Mouse (Mus musculus): ENCODE measurements at regions not wholly inside any gene's neighbourhood (a gene's known extent, or its start where the extent isn't known, plus 50 kb on each side); places are given as distances from the start of the nearest gene placed in this dataset.
"Not testable (repeated sequence)": the region's sequence is repeated elsewhere in the genome, so short reads cannot be mapped to it uniquely, and the experiment has no call there.

GRCm38 (mm10) chr12:22623205-22623604 lies 1156.9 kb downstream of the Gm10330 start:
- H3K4me1 ChIP-seq (ENCODE audit: control insufficient read depth, insufficient read depth, low read length); H3K4me3 ChIP-seq (ENCODE audit: low read length); H3K9ac ChIP-seq (ENCODE audit: low read depth, low read length); H3K27me3 ChIP-seq (replicated peaks; ENCODE audit: control insufficient read depth, insufficient read depth, low read length); H3K36me3 ChIP-seq (ENCODE audit: control insufficient read depth, insufficient read depth, low read length); H3K27ac ChIP-seq (ENCODE audit: low read length); H3K9me3 ChIP-seq (ENCODE audit: control insufficient read depth, low read length); H3K4me2 ChIP-seq (ENCODE audit: low read depth, low read length): not testable (repeated sequence)
- ATAC-seq, result peak; percentile 87
- no CpG with 5 or more reads among the region's 45 CpGs for WGBS

Measured in intestine, embryonic 16.5 days (tissue).